ENCODE assay signal across 7 mouse cellular contexts in genomic region chr1:37864511-37865400, GRCm38 (mm10). TPM values are rescaled to one million over a fixed set of nuclear protein-coding genes. Genes with fewer than 3 reads are reported as not detected.
DNase-seq lines count a peak whose midpoint lies in the region; ATAC-seq lines count a peak whose summit lies in the region.

No protein-coding gene starts in this region.

- H3K27me3 ChIP-seq in embryonic facial prominence, embryonic 11.5 days (ENCODE audit: control insufficient read depth, insufficient read depth, low read length), result no peaks in the 10 kb centered on the region; the same call in 1 of the 2 replicates
- H3K27me3 ChIP-seq in limb, embryonic 10.5 days (ENCODE audit: low read depth, poor library complexity, severe bottlenecking), result no peaks in the 10 kb centered on the region
- H3K27me3 ChIP-seq in midbrain, embryonic 13.5 days, result peaks cover 13% of the 10 kb centered on the region

- DNase-seq in adrenal gland, postnatal 14 days, result peak; percentile 100
- DNase-seq in embryonic facial prominence, embryonic 11.5 days (ENCODE audit: low spot score), result peak; percentile 99
- DNase-seq in kidney, adult 11 months, result peak; percentile 100
- peak; percentile 99 for DNase-seq in limb, embryonic 10.5 days (ENCODE audit: low spot score)
- peak; percentile 99 for DNase-seq in spleen, adult 12 weeks (ENCODE audit: low spot score)

- peak; percentile 99 for ATAC-seq in embryonic facial prominence, embryonic 11.5 days (replicated peaks; ENCODE audit: insufficient number of reproducible peaks, low FRiP score, low TSS enrichment, low read depth)
- peak; percentile 83 for ATAC-seq in granulocyte monocyte progenitor cell, adult 5-6 weeks (replicated peaks; ENCODE audit: poor library complexity, severe bottlenecking)
- peak; percentile 98 for ATAC-seq in midbrain, embryonic 13.5 days

- no peaks in the 10 kb centered on the region for H3K4me1 ChIP-seq in embryonic facial prominence, embryonic 11.5 days (ENCODE audit: control insufficient read depth, insufficient read depth, low read length)
- H3K4me1 ChIP-seq in limb, embryonic 10.5 days, result 0 out of 2 replicates have a peak, but pooled peaks cover 4% of the 10 kb centered on the region
- H3K4me1 ChIP-seq in midbrain, embryonic 13.5 days (replicated peaks), result peaks cover 12% of the 10 kb centered on the region

- peak overlapping the region; percentile 58 for H3K4me3 ChIP-seq in embryonic facial prominence, embryonic 11.5 days (ENCODE audit: low read depth, low read length)
- H3K4me3 ChIP-seq in limb, embryonic 10.5 days, result peak overlapping the region; percentile 74
- H3K4me3 ChIP-seq in midbrain, embryonic 13.5 days (replicated peaks), result peak overlapping the region; percentile 68

- no peaks in the 10 kb centered on the region for H3K36me3 ChIP-seq in embryonic facial prominence, embryonic 11.5 days (replicated peaks; ENCODE audit: control insufficient read depth, insufficient read depth, low read depth, low read length)
- H3K36me3 ChIP-seq in limb, embryonic 10.5 days, result no peaks in the 10 kb centered on the region
- no peaks in the 10 kb centered on the region for H3K36me3 ChIP-seq in midbrain, embryonic 13.5 days

- no peaks in the 10 kb centered on the region for H3K9me3 ChIP-seq in embryonic facial prominence, embryonic 11.5 days (replicated peaks; ENCODE audit: control insufficient read depth, low read length)
- H3K9me3 ChIP-seq in limb, embryonic 10.5 days (replicated peaks), result no peaks in the 10 kb centered on the region
- no peaks in the 10 kb centered on the region for H3K9me3 ChIP-seq in midbrain, embryonic 13.5 days

- peak overlapping the region; percentile 67 for H3K9ac ChIP-seq in embryonic facial prominence, embryonic 11.5 days (replicated peaks; ENCODE audit: low read length)
- H3K9ac ChIP-seq in midbrain, embryonic 13.5 days (replicated peaks), result peak overlapping the region; percentile 79

- under 1% methylated on average over 89 of the region's 90 CpGs for WGBS in embryonic facial prominence, embryonic 11.5 days
- WGBS in limb, embryonic 10.5 days, result under 1% methylated on average over 90 of the region's 90 CpGs
- under 1% methylated on average over 89 of the region's 90 CpGs for WGBS in midbrain, embryonic 13.5 days

- H3K4me2 ChIP-seq in embryonic facial prominence, embryonic 11.5 days (ENCODE audit: low read depth, low read length), result peak overlapping the region; percentile 71
- H3K4me2 ChIP-seq in midbrain, embryonic 13.5 days (replicated peaks), result peak overlapping the region; percentile 67

- H3K27ac ChIP-seq in embryonic facial prominence, embryonic 11.5 days (replicated peaks; ENCODE audit: low read depth, low read length), result peak overlapping the region; percentile 56; the same call in 1 of the 2 replicates
- peak overlapping the region; percentile 85 for H3K27ac ChIP-seq in limb, embryonic 10.5 days
- H3K27ac ChIP-seq in midbrain, embryonic 13.5 days, result peak overlapping the region; percentile 91

RNA-seq across cellular contexts. Expression of gene Tsga10, which starts 1.5 kb away (rescaled TPM):
- 4.6 and 5.2 TPM in 2 replicates for total RNA-seq in adrenal gland, postnatal 14 days (2021)
- 7.0 and 8.8 TPM in 2 replicates for polyA plus RNA-seq in embryonic facial prominence, embryonic 11.5 days (2014; fragmentation: Nextera tagmentation; extraction: Ambion mirVana)
- 5.7 TPM in 2 replicates for total RNA-seq in granulocyte monocyte progenitor cell, adult 5-6 weeks (2014; fragmentation: Nextera tagmentation)
- total RNA-seq in granulocyte monocyte progenitor cell, adult 5-6 weeks (2017), result 8.1 and 8.2 TPM in 2 replicates
- polyA plus RNA-seq in limb, embryonic 10.5 days (2016; fragmentation: Nextera tagmentation; extraction: Ambion mirVana), result 6.9 and 7.1 TPM in 2 replicates
- polyA plus RNA-seq in midbrain, embryonic 13.5 days (2015; fragmentation: Nextera tagmentation; extraction: Ambion mirVana), result 24.5 and 24.8 TPM in 2 replicates

RNA-seq across cellular contexts. Expression of gene Lipt1, which starts 6.8 kb away (rescaled TPM):
- 18.4 and 19.3 TPM in 2 replicates for total RNA-seq in adrenal gland, postnatal 14 days (2021)
- polyA plus RNA-seq in embryonic facial prominence, embryonic 11.5 days (2014; fragmentation: Nextera tagmentation; extraction: Ambion mirVana), result 10.3 and 11.5 TPM in 2 replicates
- total RNA-seq in granulocyte monocyte progenitor cell, adult 5-6 weeks (2014; fragmentation: Nextera tagmentation), result 6.0 and 6.8 TPM in 2 replicates
- total RNA-seq in granulocyte monocyte progenitor cell, adult 5-6 weeks (2017), result 4.0 and 5.3 TPM in 2 replicates
- polyA plus RNA-seq in limb, embryonic 10.5 days (2016; fragmentation: Nextera tagmentation; extraction: Ambion mirVana), result 6.2 and 8.1 TPM in 2 replicates
- polyA plus RNA-seq in midbrain, embryonic 13.5 days (2015; fragmentation: Nextera tagmentation; extraction: Ambion mirVana), result 7.2 and 7.5 TPM in 2 replicates

RNA-seq across cellular contexts. Expression of gene Mitd1, which starts 25.5 kb away (rescaled TPM):
- 13.1 and 17.5 TPM in 2 replicates for total RNA-seq in adrenal gland, postnatal 14 days (2021)
- 28.5 and 30.9 TPM in 2 replicates for polyA plus RNA-seq in embryonic facial prominence, embryonic 11.5 days (2014; fragmentation: Nextera tagmentation; extraction: Ambion mirVana)
- total RNA-seq in granulocyte monocyte progenitor cell, adult 5-6 weeks (2014; fragmentation: Nextera tagmentation), result 17.2 and 32.3 TPM in 2 replicates
- total RNA-seq in granulocyte monocyte progenitor cell, adult 5-6 weeks (2017), result 24.0 and 39.4 TPM in 2 replicates
- polyA plus RNA-seq in limb, embryonic 10.5 days (2016; fragmentation: Nextera tagmentation; extraction: Ambion mirVana), result 22.4 and 22.7 TPM in 2 replicates
- polyA plus RNA-seq in midbrain, embryonic 13.5 days (2015; fragmentation: Nextera tagmentation; extraction: Ambion mirVana), result 16.7 and 17.2 TPM in 2 replicates

RNA-seq across cellular contexts. Expression of gene Mrpl30, which starts 25.5 kb away (rescaled TPM):
- total RNA-seq in adrenal gland, postnatal 14 days (2021), result 308 and 342 TPM in 2 replicates
- 243 and 271 TPM in 2 replicates for polyA plus RNA-seq in embryonic facial prominence, embryonic 11.5 days (2014; fragmentation: Nextera tagmentation; extraction: Ambion mirVana)
- 213 and 226 TPM in 2 replicates for total RNA-seq in granulocyte monocyte progenitor cell, adult 5-6 weeks (2014; fragmentation: Nextera tagmentation)
- total RNA-seq in granulocyte monocyte progenitor cell, adult 5-6 weeks (2017), result 145 and 266 TPM in 2 replicates
- polyA plus RNA-seq in limb, embryonic 10.5 days (2016; fragmentation: Nextera tagmentation; extraction: Ambion mirVana), result 263 and 266 TPM in 2 replicates
- 245 and 253 TPM in 2 replicates for polyA plus RNA-seq in midbrain, embryonic 13.5 days (2015; fragmentation: Nextera tagmentation; extraction: Ambion mirVana)

RNA-seq across cellular contexts. Expression of gene Lyg2, which starts 51.5 kb away (rescaled TPM):
- not detected in 2 replicates for total RNA-seq in adrenal gland, postnatal 14 days (2021)
- not detected in 2 replicates for polyA plus RNA-seq in embryonic facial prominence, embryonic 11.5 days (2014; fragmentation: Nextera tagmentation; extraction: Ambion mirVana)
- not detected in 2 replicates for total RNA-seq in granulocyte monocyte progenitor cell, adult 5-6 weeks (2014; fragmentation: Nextera tagmentation)
- total RNA-seq in granulocyte monocyte progenitor cell, adult 5-6 weeks (2017), result not detected in 2 replicates
- polyA plus RNA-seq in limb, embryonic 10.5 days (2016; fragmentation: Nextera tagmentation; extraction: Ambion mirVana), result 0.05 and 0.10 TPM in 2 replicates
- polyA plus RNA-seq in midbrain, embryonic 13.5 days (2015; fragmentation: Nextera tagmentation; extraction: Ambion mirVana), result not detected in 2 replicates

Comparison
In these comparisons a context has a peak if more than half of its experiments do, and no peak if none do; other contexts are left out.
1. Peak in every context shown above with its lines: DNase-seq, ATAC-seq, H3K4me3 ChIP-seq and H3K27ac ChIP-seq.